Mouse (Mus musculus): ENCODE data around the gene Tmem164. TPM values are rescaled to one million over a fixed set of nuclear protein-coding genes. Genes with fewer than 3 reads are reported as not detected.

Gene Tmem164
- total RNA-seq, 2 experiments from 2014 or later = 4.4 to 7.1 TPM

GRCm38 (mm10) chrX:142818057-142818682 is 137.0 kb downstream of the Tmem164 start:
- ATAC-seq (replicated peaks; ENCODE audit: low FRiP score, poor library complexity, severe bottlenecking) = no peak

GRCm38 (mm10) chrX:142821239-142821638 is 140.0 kb downstream of the Tmem164 start:
- ATAC-seq (replicated peaks; ENCODE audit: low FRiP score, poor library complexity, severe bottlenecking) = no peak

GRCm38 (mm10) chrX:142821846-142822245 is 140.6 kb downstream of the Tmem164 start:
- no peak for ATAC-seq (replicated peaks; ENCODE audit: low FRiP score, poor library complexity, severe bottlenecking)

- no peak for ATAC-seq (replicated peaks; ENCODE audit: low FRiP score, poor library complexity, severe bottlenecking)
Observed at GRCm38 (mm10) chrX:142825309-142825708, 144.1 kb downstream of the Tmem164 start.

GRCm38 (mm10) chrX:142827644-142828043 is 146.4 kb downstream of the Tmem164 start:
- no peak for ATAC-seq (replicated peaks; ENCODE audit: low FRiP score, poor library complexity, severe bottlenecking)

- ATAC-seq (replicated peaks; ENCODE audit: low FRiP score, poor library complexity, severe bottlenecking) = no peak
Observed at GRCm38 (mm10) chrX:142828184-142828908, 147.1 kb downstream of the Tmem164 start.

GRCm38 (mm10) chrX:142829267-142829666 is 148.1 kb downstream of the Tmem164 start:
- no peak for ATAC-seq (replicated peaks; ENCODE audit: low FRiP score, poor library complexity, severe bottlenecking)

- ATAC-seq (replicated peaks; ENCODE audit: low FRiP score, poor library complexity, severe bottlenecking) = no peak
Observed at GRCm38 (mm10) chrX:142829866-142830470, 148.8 kb downstream of the Tmem164 start.

- no peak for ATAC-seq (replicated peaks; ENCODE audit: low FRiP score, poor library complexity, severe bottlenecking)
Observed at GRCm38 (mm10) chrX:142830572-142830971, 149.4 kb downstream of the Tmem164 start.

- no peak for ATAC-seq (replicated peaks; ENCODE audit: low FRiP score, poor library complexity, severe bottlenecking)
Observed at GRCm38 (mm10) chrX:142832221-142832620, 151.0 kb downstream of the Tmem164 start.

GRCm38 (mm10) chrX:142833164-142833796 is 152.1 kb downstream of the Tmem164 start:
- no peak for ATAC-seq (replicated peaks; ENCODE audit: low FRiP score, poor library complexity, severe bottlenecking)

- ATAC-seq (replicated peaks; ENCODE audit: low FRiP score, poor library complexity, severe bottlenecking) = no peak
Observed at GRCm38 (mm10) chrX:142834807-142835206, 153.6 kb downstream of the Tmem164 start.

- ATAC-seq (replicated peaks; ENCODE audit: low FRiP score, poor library complexity, severe bottlenecking) = no peak
Observed at GRCm38 (mm10) chrX:142836399-142836798, 155.2 kb downstream of the Tmem164 start.

- no peak for ATAC-seq (replicated peaks; ENCODE audit: low FRiP score, poor library complexity, severe bottlenecking)
Observed at GRCm38 (mm10) chrX:142837316-142837715, 156.1 kb downstream of the Tmem164 start.

GRCm38 (mm10) chrX:142838841-142839240 is 157.6 kb downstream of the Tmem164 start:
- no peak for ATAC-seq (replicated peaks; ENCODE audit: low FRiP score, poor library complexity, severe bottlenecking)

- no peak for ATAC-seq (replicated peaks; ENCODE audit: low FRiP score, poor library complexity, severe bottlenecking)
Observed at GRCm38 (mm10) chrX:142839411-142839810, 158.2 kb downstream of the Tmem164 start.

GRCm38 (mm10) chrX:142841916-142842315 is 160.7 kb downstream of the Tmem164 start:
- ATAC-seq (replicated peaks; ENCODE audit: low FRiP score, poor library complexity, severe bottlenecking) = no peak

- no peak for ATAC-seq (replicated peaks; ENCODE audit: low FRiP score, poor library complexity, severe bottlenecking)
Observed at GRCm38 (mm10) chrX:142846266-142846665, 165.1 kb downstream of the Tmem164 start.

- no peak for ATAC-seq (replicated peaks; ENCODE audit: low FRiP score, poor library complexity, severe bottlenecking)
Observed at GRCm38 (mm10) chrX:142848032-142848431, 166.8 kb downstream of the Tmem164 start.

- no peak for ATAC-seq (replicated peaks; ENCODE audit: low FRiP score, poor library complexity, severe bottlenecking)
Observed at GRCm38 (mm10) chrX:142869844-142870243, 188.6 kb downstream of the Tmem164 start.

GRCm38 (mm10) chrX:142882255-142882654 is 201.0 kb downstream of the Tmem164 start:
- no peak for ATAC-seq (replicated peaks; ENCODE audit: low FRiP score, poor library complexity, severe bottlenecking)
